Mouse (Mus musculus): Measurements from ENCODE around the gene Hbq1a. TPM values are rescaled to one million over a fixed set of nuclear protein-coding genes. Genes with fewer than 3 reads are reported as not detected.
"Not testable (repeated sequence)": the region's sequence is repeated elsewhere in the genome, so short reads cannot be mapped to it uniquely, and the experiment has no call there.

The Hbq1a gene
- total and polyA plus RNA-seq, 2 experiments from 2014 or later: 1.6 to 2.3 TPM

DNA sequence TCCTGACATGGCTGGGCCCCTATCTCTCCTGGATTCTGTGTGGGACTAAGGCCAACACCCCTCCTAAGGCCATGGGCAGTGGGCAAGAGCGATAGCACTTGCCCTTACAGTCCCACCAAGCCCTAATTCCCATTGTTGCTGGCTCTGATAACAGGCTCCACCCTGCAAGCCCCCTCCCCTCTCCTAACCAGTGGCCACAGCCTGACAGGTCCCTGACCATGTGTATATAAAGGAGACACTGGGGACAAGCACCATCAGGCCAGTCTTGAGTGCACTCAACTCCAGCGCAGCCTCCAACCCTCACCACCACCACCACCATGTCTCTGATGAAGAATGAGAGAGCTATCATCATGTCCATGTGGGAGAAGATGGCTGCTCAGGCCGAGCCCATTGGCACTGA lies 23.5 kb upstream of the Hbq1a start, which contains the start of gene Hba-x:
Hba-x (plus strand) TSS at position 54 of the 400 bp plus-strand sequence.
- Histone ChIP-seq H3K27me3 (ENCODE audit: insufficient read depth, low read length) (no peaks in the 10 kb centered on the region), H3K4me3 (ENCODE audit: low read depth, low read length) (no peak within 1 kb of the TSS), H3K27ac (ENCODE audit: low read depth, low read length) (no peak within 1 kb of the TSS), H3K36me3 (ENCODE audit: insufficient read depth) (no peaks in the 10 kb centered on the region), H3K4me2 (ENCODE audit: low read depth) (no peak within 1 kb of the TSS), H3K9ac (no peak within 1 kb of the TSS), H3K9me3 (ENCODE audit: low read length) (no peaks in the 10 kb centered on the region), H3K4me1 (ENCODE audit: insufficient read depth) (no peaks in the 10 kb centered on the region)
- DNase-seq: no peak
- 76% methylated on average over 3 of the region's 3 CpGs for WGBS
- no peak for ATAC-seq
- TF ChIP-seq CTCF (IDR thresholded peaks at IDR 0.05; ENCODE audit: low read depth): no peak

DNA sequence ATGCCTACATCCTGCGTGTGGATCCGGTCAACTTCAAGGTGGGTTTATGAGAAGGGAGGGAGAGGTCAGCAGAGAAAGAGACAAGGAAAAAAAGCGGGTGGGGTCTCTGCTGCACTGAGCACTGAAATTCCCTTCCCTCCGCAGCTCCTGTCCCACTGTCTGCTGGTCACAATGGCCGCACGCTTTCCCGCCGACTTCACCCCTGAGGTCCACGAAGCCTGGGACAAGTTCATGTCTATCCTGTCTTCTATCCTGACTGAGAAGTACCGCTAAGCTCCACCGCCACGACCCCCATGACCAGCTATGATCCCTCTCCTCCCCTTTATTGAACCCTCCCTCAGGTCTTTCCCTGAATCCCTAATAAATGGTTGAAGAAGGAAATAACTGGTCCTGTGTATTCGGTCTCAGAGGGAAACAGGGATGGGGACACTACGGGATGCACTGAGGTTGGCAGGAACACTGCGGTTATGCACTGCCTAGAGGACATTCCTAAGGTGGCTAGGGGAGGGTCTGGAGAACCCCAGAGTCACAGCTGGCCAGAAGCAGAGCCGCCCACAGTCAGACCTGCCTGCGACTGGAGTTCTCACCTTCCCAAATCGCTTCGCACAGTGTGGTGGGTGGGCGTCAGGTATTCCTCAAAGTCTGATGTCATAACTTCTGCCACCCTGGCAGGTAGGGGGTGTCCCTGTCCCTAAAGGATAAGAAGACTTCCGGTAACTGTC lies 22.0 kb upstream of the Hbq1a start:
- no peaks in the 10 kb centered on the region for H3K36me3 ChIP-seq (ENCODE audit: insufficient read depth)
- no peak overlapping the region for H3K4me2 ChIP-seq (ENCODE audit: low read depth)
- no peak overlapping the region for H3K9ac ChIP-seq
- no peaks in the 10 kb centered on the region for H3K4me1 ChIP-seq (ENCODE audit: insufficient read depth)
- no peak for TF ChIP-seq CTCF (IDR thresholded peaks at IDR 0.05; ENCODE audit: low read depth)
- no peaks in the 10 kb centered on the region for H3K9me3 ChIP-seq (ENCODE audit: low read length)
- H3K4me3 ChIP-seq (ENCODE audit: low read depth, low read length): no peak overlapping the region
- WGBS: 78% methylated on average over 21 of the region's 21 CpGs
- ATAC-seq: no peak
- H3K27me3 ChIP-seq (ENCODE audit: insufficient read depth, low read length): no peaks in the 10 kb centered on the region
- no peak for DNase-seq
- no peak overlapping the region for H3K27ac ChIP-seq (ENCODE audit: low read depth, low read length)

DNA sequence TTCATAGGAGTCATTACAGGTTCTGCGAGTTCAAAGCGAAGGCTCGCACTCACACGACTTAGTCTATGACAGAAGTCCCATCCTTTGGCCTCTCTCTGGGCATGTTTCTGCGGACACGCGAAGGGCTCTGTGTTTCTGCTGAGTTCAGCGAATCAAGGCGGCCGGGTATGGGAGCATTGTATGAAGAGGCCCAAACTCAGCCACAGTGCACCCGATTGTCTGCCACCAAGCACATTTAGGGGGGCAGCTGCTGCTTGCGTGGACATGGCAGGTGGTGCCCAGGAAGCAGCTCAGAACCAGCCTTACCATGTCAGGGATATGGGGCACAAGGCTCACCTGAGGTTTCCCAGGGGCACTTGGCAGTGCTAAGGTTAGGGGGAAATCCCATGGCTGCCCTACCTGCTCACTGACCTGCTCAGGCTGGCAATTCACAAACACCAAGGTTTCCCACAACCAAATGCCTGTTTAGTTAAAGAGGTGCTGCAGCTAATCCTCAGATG lies 21.4 kb upstream of the Hbq1a start:
- H3K27ac ChIP-seq (ENCODE audit: low read depth, low read length): no peak overlapping the region
- H3K27me3 ChIP-seq (ENCODE audit: insufficient read depth, low read length): no peaks in the 10 kb centered on the region
- H3K9ac ChIP-seq: no peak overlapping the region
- H3K9me3 ChIP-seq (ENCODE audit: low read length): no peaks in the 10 kb centered on the region
- H3K4me2 ChIP-seq (ENCODE audit: low read depth): no peak overlapping the region
- no peaks in the 10 kb centered on the region for H3K36me3 ChIP-seq (ENCODE audit: insufficient read depth)
- H3K4me1 ChIP-seq (ENCODE audit: insufficient read depth): no peaks in the 10 kb centered on the region
- H3K4me3 ChIP-seq (ENCODE audit: low read depth, low read length): no peak overlapping the region
- 83% methylated on average over 12 of the region's 12 CpGs for WGBS
- ATAC-seq: no peak
- no peak for TF ChIP-seq CTCF (IDR thresholded peaks at IDR 0.05; ENCODE audit: low read depth)
- no peak for DNase-seq

DNA sequence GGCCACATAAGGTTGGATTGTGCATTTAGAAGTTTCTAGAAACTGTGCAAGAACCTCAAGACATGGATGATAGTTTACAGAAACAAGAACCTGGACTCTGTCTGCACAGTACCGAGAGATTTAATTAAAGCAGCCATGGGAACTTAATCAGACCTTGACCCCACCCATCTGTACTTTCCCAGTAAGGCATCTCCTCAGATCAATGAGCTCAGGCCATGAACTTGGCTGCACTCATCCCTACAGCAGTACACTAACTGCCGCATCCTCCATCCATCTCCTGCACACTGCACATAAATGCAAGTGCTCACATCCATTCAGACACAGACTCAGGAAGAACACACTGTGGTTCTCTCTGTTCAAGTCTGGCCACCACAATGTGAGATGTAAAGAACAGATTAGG lies 19.2 kb upstream of the Hbq1a start:
- no peak overlapping the region for H3K27ac ChIP-seq (ENCODE audit: low read depth, low read length)
- ATAC-seq (no peak), DNase-seq (no peak)
- H3K4me1 ChIP-seq (ENCODE audit: insufficient read depth): no peaks in the 10 kb centered on the region
- WGBS: 64% methylated on average over 2 of the region's 2 CpGs
- TF ChIP-seq CTCF (IDR thresholded peaks at IDR 0.05; ENCODE audit: low read depth): no peak
- H3K27me3 ChIP-seq (ENCODE audit: insufficient read depth, low read length): no peaks in the 10 kb centered on the region
- no peak overlapping the region for H3K4me3 ChIP-seq (ENCODE audit: low read depth, low read length)
- no peak overlapping the region for H3K4me2 ChIP-seq (ENCODE audit: low read depth)
- H3K9ac ChIP-seq: no peak overlapping the region
- no peaks in the 10 kb centered on the region for H3K36me3 ChIP-seq (ENCODE audit: insufficient read depth)
- H3K9me3 ChIP-seq (ENCODE audit: low read length): no peaks in the 10 kb centered on the region

DNA sequence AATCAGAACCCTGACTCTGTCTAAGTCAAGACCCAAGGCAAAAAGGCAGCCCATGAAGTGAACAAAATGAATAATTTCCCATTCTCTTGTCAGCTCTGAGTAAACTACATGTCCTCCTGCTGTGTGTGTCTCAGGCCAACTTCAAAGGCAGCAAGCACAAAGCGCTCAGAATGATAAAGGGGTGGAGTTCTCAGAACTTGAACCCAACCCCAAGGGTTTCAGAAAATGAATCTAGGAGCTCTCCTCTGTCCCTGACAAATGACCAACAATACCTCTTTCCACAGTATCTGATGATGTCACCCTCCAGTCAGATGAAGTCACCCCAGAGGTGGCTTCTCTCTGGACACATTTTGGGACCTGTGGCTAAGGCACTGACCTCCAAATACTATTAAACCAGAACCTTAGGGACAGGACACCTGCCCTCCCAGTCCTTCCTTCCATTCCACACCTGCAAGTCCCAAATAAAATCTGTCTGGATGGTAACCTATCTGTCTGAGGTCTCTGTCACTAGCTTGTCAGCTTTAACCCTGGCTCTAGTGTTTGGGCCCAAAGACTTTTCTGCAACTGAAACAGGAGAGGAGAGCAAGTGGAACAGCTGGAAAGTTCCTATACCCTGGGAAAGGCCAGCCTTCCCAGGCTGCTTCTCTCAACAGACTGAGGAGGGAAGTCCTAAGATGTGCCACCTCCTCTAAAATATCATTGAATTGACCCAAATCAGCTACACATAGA lies 18.3 kb upstream of the Hbq1a start:
- no peak for DNase-seq
- Histone ChIP-seq H3K4me3 (ENCODE audit: low read depth, low read length) (no peak overlapping the region), H3K4me1 (ENCODE audit: insufficient read depth) (no peaks in the 10 kb centered on the region), H3K36me3 (ENCODE audit: insufficient read depth) (no peaks in the 10 kb centered on the region), H3K27ac (ENCODE audit: low read depth, low read length) (no peak overlapping the region), H3K27me3 (ENCODE audit: insufficient read depth, low read length) (no peaks in the 10 kb centered on the region), H3K9me3 (ENCODE audit: low read length) (no peaks in the 10 kb centered on the region), H3K4me2 (ENCODE audit: low read depth) (no peak overlapping the region), H3K9ac (no peak overlapping the region)
- TF ChIP-seq CTCF (IDR thresholded peaks at IDR 0.05; ENCODE audit: low read depth): no peak
- no peak for ATAC-seq
- 69% methylated on average over 1 of the region's 1 CpGs for WGBS

DNA sequence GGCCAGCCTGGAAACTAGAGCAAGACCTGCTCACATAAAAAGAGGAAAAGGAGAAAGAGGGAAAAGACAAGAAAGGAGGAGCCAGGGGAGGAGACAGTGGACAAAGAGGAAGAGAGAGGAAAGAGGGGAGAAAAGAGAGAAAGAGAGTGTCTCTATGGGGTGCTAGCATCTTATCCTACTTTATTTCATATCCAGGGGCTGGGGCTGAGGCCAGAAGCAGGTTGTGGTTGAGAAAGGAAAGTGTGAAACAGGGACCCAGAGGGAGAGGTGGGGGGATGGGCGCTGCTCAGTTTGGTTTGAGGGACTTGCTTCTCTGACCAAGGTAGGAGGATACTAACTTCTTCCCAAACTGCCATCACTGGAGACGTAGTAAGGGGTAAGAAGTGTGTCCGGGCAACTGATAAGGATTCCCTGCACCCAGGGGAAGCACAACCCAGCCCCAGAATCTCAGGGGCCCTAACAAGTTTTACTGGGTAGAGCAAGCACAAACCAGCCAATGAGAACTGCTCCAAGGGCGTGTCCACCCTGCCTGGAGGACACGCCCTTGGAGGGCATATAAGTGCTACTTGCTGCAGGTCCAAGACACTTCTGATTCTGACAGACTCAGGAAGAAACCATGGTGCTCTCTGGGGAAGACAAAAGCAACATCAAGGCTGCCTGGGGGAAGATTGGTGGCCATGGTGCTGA lies 16.6 kb upstream of the Hbq1a start, which contains the start of gene Hba-a1:
Hba-a1 (plus strand) TSS at position 421 of the 687 bp plus-strand sequence.
- not testable (repeated sequence) for H3K4me3 ChIP-seq (ENCODE audit: low read depth, low read length); ATAC-seq; H3K4me1 ChIP-seq (ENCODE audit: insufficient read depth); H3K9ac ChIP-seq; H3K4me2 ChIP-seq (ENCODE audit: low read depth); H3K9me3 ChIP-seq (ENCODE audit: low read length); H3K36me3 ChIP-seq (ENCODE audit: insufficient read depth); DNase-seq; H3K27ac ChIP-seq (ENCODE audit: low read depth, low read length); H3K27me3 ChIP-seq (ENCODE audit: insufficient read depth, low read length)
- WGBS: 86% methylated on average over 1 of the region's 5 CpGs

DNA sequence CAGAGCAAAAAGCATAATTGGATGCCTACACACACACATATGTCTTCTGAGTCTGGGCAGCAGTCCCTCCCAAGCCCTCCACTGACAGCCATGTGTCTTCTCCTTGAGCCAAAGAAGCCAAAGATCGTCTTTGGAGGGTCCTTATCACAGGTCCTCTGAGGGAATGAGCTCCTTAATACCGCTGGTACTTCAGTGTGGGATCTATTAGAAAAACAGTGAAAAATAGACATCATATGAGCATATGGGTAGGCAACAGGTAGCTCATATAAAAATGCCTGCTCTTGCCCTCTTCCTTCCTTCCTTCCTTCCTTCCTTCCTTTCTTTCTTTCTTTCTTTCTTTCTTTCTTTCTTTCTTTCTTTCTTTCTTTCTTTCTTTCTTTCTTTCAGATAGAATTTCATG lies 15.3 kb upstream of the Hbq1a start:
- not testable (repeated sequence) for H3K4me1 ChIP-seq (ENCODE audit: insufficient read depth); H3K4me2 ChIP-seq (ENCODE audit: low read depth); H3K27me3 ChIP-seq (ENCODE audit: insufficient read depth, low read length); H3K9ac ChIP-seq; H3K4me3 ChIP-seq (ENCODE audit: low read depth, low read length); H3K9me3 ChIP-seq (ENCODE audit: low read length); ATAC-seq; H3K27ac ChIP-seq (ENCODE audit: low read depth, low read length); DNase-seq; H3K36me3 ChIP-seq (ENCODE audit: insufficient read depth)
- WGBS: 71% methylated on average over 2 of the region's 2 CpGs
